Mouse (Mus musculus): Measurements from ENCODE around the gene Tgm2. TPM values are rescaled to one million over a fixed set of nuclear protein-coding genes. Genes with fewer than 3 reads are reported as not detected.

Tgm2 gene
- 1.2 and 1.7 TPM in 2 replicates for polyA plus RNA-seq (2014; fragmentation: Nextera tagmentation; extraction: Ambion mirVana)

DNA sequence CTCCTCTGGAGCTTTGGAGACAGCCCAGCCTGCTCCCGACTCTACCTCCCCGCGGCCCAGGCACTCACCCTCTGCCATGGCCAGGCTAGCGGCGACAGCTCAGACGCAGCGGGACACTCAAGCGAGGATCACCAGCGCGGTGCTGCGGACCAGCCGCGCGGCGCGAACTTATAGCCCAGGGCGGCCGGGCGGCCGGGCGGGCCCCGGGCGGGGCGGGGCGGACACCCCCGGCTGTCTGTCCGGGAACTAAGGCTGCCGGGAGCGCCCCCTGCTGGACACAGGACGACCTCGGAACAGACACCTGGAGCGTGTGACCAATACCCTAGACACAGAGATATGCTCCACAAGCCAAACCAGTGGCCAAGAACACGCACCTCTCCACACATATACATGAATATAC lies at the start of gene Tgm2:
Tgm2 (minus strand) TSS at position 214 of the 400 bp plus-strand sequence.
- Histone ChIP-seq H3K36me3 (ENCODE audit: control insufficient read depth, insufficient read depth, low read length) (no peaks in the 10 kb centered on the region), H3K9ac (ENCODE audit: low read length) (peak within 1 kb of the TSS; percentile 28; the same call in 1 of the 2 replicates), H3K27ac (replicated peaks; ENCODE audit: low read depth, low read length) (no peak within 1 kb of the TSS), H3K4me3 (ENCODE audit: low read depth, low read length) (peak within 1 kb of the TSS; percentile 21), H3K4me2 (ENCODE audit: low read depth, severe bottlenecking) (peak within 1 kb of the TSS; percentile 56), H3K4me1 (ENCODE audit: control insufficient read depth, insufficient read depth, low read length) (no peaks in the 10 kb centered on the region), H3K9me3 (ENCODE audit: control insufficient read depth, low read length) (no peaks in the 10 kb centered on the region), H3K27me3 (ENCODE audit: control insufficient read depth, insufficient read depth, low read length) (peaks cover 5% of the 10 kb centered on the region)
- DNase-seq (ENCODE audit: low spot score) (peak; percentile 89), ATAC-seq (ENCODE audit: insufficient number of reproducible peaks, low FRiP score, low TSS enrichment, low read depth) (0 out of 2 replicates have a peak, but pooled peaks have one; percentile 38)
- WGBS: 1% methylated on average over 26 of the region's 33 CpGs

DNA sequence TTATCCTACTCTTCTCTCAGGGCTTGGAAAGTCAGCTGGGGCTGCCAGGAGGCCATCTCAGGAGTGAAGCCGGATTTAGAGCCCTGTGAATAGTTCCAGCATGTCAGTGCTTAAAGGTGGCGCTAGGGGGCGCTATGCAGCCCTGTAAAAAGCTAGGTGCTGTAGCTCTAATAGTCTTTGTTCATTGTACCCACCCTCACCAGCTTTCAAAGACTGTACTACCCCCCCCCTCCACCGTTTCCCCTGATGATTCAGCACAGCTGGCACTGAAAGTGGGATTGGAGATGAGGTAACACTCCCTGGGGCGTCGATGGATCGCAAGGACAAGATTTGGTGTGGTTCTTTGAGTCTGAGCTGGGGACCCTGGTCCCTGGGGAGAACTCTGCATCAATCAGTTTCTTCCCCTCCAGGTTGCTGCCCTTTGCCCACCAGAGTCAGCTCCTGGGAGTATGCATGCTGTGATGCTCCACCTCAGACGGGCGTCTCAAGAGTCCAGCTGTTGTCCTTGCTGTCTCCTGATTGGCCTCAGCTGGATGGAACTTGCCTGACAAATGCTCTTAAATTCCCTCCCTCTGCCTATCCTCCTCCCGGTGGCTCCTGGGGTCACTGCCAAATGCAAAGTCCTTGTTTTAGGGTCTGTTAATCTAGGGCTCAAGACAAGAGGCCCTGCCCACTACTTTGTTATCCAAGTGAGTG lies 48.9 kb upstream of the Tgm2 start:
- Histone ChIP-seq H3K4me2 (ENCODE audit: low read depth, severe bottlenecking) (no peak overlapping the region), H3K9me3 (ENCODE audit: control insufficient read depth, low read length) (no peaks in the 10 kb centered on the region), H3K4me1 (ENCODE audit: control insufficient read depth, insufficient read depth, low read length) (0 out of 2 replicates have a peak, but pooled peaks cover 3% of the 10 kb centered on the region), H3K27me3 (ENCODE audit: control insufficient read depth, insufficient read depth, low read length) (no peaks in the 10 kb centered on the region), H3K27ac (replicated peaks; ENCODE audit: low read depth, low read length) (no peak overlapping the region), H3K9ac (ENCODE audit: low read length) (no peak overlapping the region), H3K4me3 (ENCODE audit: low read depth, low read length) (no peak overlapping the region), H3K36me3 (ENCODE audit: control insufficient read depth, insufficient read depth, low read length) (no peaks in the 10 kb centered on the region)
- DNase-seq (ENCODE audit: low spot score) (peak; percentile 61), ATAC-seq (ENCODE audit: insufficient number of reproducible peaks, low FRiP score, low TSS enrichment, low read depth) (no peak)
- WGBS: 18% methylated on average over 10 of the region's 10 CpGs

DNA sequence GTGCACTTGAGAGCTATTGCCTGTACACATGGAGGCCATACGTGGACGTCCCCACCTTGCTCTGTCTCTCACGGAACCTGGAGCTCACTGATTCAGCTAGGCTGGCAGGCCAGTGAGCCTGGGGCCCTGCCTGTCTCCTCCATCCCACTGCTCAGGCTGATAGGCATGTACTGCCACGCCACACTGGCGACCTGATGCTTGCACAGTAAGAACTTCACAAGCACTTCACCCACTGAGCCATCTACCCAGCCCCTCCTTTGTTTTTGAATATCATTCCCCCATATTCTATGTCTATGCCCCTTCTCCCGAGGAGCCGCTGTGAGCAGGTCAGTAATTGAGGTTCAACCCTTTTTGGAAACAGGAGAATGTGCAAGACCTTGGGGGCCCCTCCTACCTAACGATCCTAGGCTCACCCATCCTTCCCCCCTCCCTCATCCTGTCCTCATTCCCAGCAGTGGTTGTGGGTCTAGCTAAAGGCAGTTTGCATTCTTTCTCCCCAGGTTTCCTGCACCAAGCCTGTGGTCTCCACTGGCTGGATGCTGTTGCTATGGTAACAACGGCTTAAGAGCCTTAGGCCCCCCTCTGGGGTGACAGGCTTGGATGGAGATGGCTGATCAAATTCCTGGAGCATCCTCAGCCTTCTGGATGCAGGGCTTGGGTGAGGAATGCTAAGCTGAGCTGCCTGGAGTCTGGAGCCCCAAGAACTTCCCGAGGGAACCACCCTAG lies 47.5 kb upstream of the Tgm2 start:
- no peak overlapping the region for H3K27ac ChIP-seq (replicated peaks; ENCODE audit: low read depth, low read length)
- H3K4me3 ChIP-seq (ENCODE audit: low read depth, low read length): no peak overlapping the region
- no peaks in the 10 kb centered on the region for H3K9me3 ChIP-seq (ENCODE audit: control insufficient read depth, low read length)
- H3K9ac ChIP-seq (ENCODE audit: low read length): no peak overlapping the region
- 50% methylated on average over 10 of the region's 10 CpGs for WGBS
- no peak for ATAC-seq (ENCODE audit: insufficient number of reproducible peaks, low FRiP score, low TSS enrichment, low read depth)
- H3K27me3 ChIP-seq (ENCODE audit: control insufficient read depth, insufficient read depth, low read length): no peaks in the 10 kb centered on the region
- no peak overlapping the region for H3K4me2 ChIP-seq (ENCODE audit: low read depth, severe bottlenecking)
- 0 out of 2 replicates have a peak, but pooled peaks cover 3% of the 10 kb centered on the region for H3K4me1 ChIP-seq (ENCODE audit: control insufficient read depth, insufficient read depth, low read length)
- H3K36me3 ChIP-seq (ENCODE audit: control insufficient read depth, insufficient read depth, low read length): no peaks in the 10 kb centered on the region
- DNase-seq (ENCODE audit: low spot score): no peak

DNA sequence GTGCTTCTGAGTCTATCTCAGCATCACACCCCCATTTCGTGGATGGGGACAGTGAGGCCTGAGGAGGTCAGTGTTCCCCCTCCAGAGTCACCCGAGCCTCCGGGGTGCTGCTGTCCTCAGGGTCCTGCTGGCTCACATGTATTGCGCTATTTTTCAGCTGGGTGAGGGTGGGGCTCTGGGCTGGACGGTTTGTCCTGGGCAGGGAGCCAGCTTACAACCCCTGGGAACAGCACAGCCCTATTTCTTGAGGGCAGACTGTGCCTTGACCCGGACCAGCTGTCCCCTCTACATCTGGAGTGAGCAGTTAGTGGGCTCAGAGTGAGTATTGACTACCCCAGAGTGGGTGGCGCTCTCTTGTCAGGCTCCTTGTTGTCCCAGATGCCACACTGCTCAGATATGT lies 44.9 kb upstream of the Tgm2 start:
- H3K36me3 ChIP-seq (ENCODE audit: control insufficient read depth, insufficient read depth, low read length): no peaks in the 10 kb centered on the region
- WGBS: 74% methylated on average over 7 of the region's 7 CpGs
- ATAC-seq (ENCODE audit: insufficient number of reproducible peaks, low FRiP score, low TSS enrichment, low read depth) (no peak), DNase-seq (ENCODE audit: low spot score) (no peak)
- H3K9ac ChIP-seq (ENCODE audit: low read length): no peak overlapping the region
- H3K27me3 ChIP-seq (ENCODE audit: control insufficient read depth, insufficient read depth, low read length): no peaks in the 10 kb centered on the region
- H3K4me2 ChIP-seq (ENCODE audit: low read depth, severe bottlenecking): no peak overlapping the region
- no peak overlapping the region for H3K27ac ChIP-seq (replicated peaks; ENCODE audit: low read depth, low read length)
- H3K9me3 ChIP-seq (ENCODE audit: control insufficient read depth, low read length): no peaks in the 10 kb centered on the region
- H3K4me3 ChIP-seq (ENCODE audit: low read depth, low read length): no peak overlapping the region
- 0 out of 2 replicates have a peak, but pooled peaks cover 3% of the 10 kb centered on the region for H3K4me1 ChIP-seq (ENCODE audit: control insufficient read depth, insufficient read depth, low read length)

DNA sequence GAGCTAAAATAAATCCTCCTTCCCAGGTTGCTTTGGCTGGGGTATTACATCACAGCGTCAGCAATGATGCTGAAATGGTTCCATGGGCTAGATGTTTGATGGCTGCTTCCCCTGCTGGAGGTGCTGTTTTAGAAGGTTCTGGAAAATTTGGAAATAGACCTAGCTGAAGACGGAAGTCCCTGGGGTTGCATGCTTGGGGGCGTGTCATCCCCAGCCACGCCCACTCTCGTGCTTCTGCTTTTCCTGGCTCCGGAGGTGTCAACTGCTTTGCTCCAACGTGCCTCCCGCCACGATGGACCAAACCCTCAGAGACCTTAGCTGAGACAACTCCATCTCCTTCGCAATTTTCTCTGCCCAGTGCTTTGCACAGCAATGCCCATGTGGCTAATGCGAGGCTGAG lies 43.2 kb upstream of the Tgm2 start:
- Histone ChIP-seq H3K4me2 (ENCODE audit: low read depth, severe bottlenecking) (no peak overlapping the region), H3K9ac (ENCODE audit: low read length) (no peak overlapping the region), H3K27me3 (ENCODE audit: control insufficient read depth, insufficient read depth, low read length) (no peaks in the 10 kb centered on the region), H3K4me3 (ENCODE audit: low read depth, low read length) (no peak overlapping the region), H3K4me1 (ENCODE audit: control insufficient read depth, insufficient read depth, low read length) (0 out of 2 replicates have a peak, but pooled peaks cover 3% of the 10 kb centered on the region), H3K27ac (replicated peaks; ENCODE audit: low read depth, low read length) (no peak overlapping the region), H3K36me3 (ENCODE audit: control insufficient read depth, insufficient read depth, low read length) (no peaks in the 10 kb centered on the region), H3K9me3 (ENCODE audit: control insufficient read depth, low read length) (no peaks in the 10 kb centered on the region)
- DNase-seq (ENCODE audit: low spot score) (no peak), ATAC-seq (ENCODE audit: insufficient number of reproducible peaks, low FRiP score, low TSS enrichment, low read depth) (no peak)
- 71% methylated on average over 11 of the region's 11 CpGs for WGBS

DNA sequence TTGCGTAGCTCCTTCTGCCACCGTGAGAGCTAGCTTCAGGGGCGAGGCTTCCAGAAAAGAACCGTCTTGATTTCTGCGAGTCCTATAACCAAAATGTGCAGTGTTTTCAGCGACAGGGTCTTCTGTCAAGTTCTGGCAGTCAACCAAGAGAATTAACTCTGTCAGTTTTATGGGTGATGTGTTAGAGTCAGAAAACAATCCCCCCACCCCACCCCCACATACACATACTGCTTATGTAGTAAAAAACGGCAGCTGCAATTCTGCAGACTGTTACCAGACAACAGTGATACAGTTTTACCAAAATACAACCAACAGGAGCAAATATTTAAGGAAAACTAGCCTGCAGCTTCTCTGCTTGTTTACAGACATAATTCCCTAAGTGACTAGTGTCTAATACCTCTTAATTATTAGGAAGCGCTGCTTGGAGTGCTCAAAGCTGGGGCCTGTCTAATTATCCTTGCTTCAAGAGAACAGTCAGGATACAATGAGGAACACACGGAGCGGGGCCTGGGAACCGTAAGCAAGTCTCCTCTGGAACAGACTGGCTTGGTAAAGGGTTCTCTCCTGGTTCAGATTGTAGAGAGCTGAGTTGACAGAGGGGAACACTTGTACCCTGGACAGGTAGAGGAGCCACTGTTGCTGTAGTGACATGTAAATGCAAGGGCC lies 40.1 kb upstream of the Tgm2 start:
- Histone ChIP-seq H3K4me3 (ENCODE audit: low read depth, low read length) (no peak overlapping the region), H3K36me3 (ENCODE audit: control insufficient read depth, insufficient read depth, low read length) (no peaks in the 10 kb centered on the region), H3K4me1 (ENCODE audit: control insufficient read depth, insufficient read depth, low read length) (no peaks in the 10 kb centered on the region), H3K27ac (replicated peaks; ENCODE audit: low read depth, low read length) (no peak overlapping the region), H3K27me3 (ENCODE audit: control insufficient read depth, insufficient read depth, low read length) (no peaks in the 10 kb centered on the region), H3K9ac (ENCODE audit: low read length) (no peak overlapping the region), H3K9me3 (ENCODE audit: control insufficient read depth, low read length) (no peaks in the 10 kb centered on the region), H3K4me2 (ENCODE audit: low read depth, severe bottlenecking) (no peak overlapping the region)
- WGBS: 58% methylated on average over 11 of the region's 11 CpGs
- no peak for DNase-seq (ENCODE audit: low spot score)
- ATAC-seq (ENCODE audit: insufficient number of reproducible peaks, low FRiP score, low TSS enrichment, low read depth): no peak

DNA sequence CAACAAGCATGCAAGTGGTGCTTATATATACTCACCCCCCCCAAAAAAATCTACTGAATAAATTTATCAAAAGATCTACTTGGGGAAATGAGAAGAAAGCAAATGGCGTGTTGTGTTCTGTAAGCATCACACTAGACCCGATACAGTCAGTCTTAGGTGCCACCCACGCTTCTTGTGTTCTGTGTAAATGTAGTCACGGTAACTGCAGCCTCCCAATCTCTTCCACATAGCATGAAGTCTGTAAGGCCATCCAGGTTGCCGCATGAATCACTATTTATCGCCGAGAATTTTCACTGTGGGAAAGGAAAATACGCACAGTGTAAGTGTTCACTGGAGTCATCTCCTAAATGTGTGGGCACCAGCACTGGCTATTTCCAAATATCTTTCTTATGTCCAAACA lies 37.0 kb upstream of the Tgm2 start:
- ATAC-seq (ENCODE audit: insufficient number of reproducible peaks, low FRiP score, low TSS enrichment, low read depth) (no peak), DNase-seq (ENCODE audit: low spot score) (no peak)
- Histone ChIP-seq H3K9me3 (ENCODE audit: control insufficient read depth, low read length) (no peaks in the 10 kb centered on the region), H3K4me2 (ENCODE audit: low read depth, severe bottlenecking) (no peak overlapping the region), H3K4me1 (ENCODE audit: control insufficient read depth, insufficient read depth, low read length) (no peaks in the 10 kb centered on the region; the same call in none of the 2 replicates), H3K27ac (replicated peaks; ENCODE audit: low read depth, low read length) (no peak overlapping the region), H3K36me3 (ENCODE audit: control insufficient read depth, insufficient read depth, low read length) (no peaks in the 10 kb centered on the region), H3K27me3 (ENCODE audit: control insufficient read depth, insufficient read depth, low read length) (no peaks in the 10 kb centered on the region), H3K9ac (ENCODE audit: low read length) (no peak overlapping the region), H3K4me3 (ENCODE audit: low read depth, low read length) (no peak overlapping the region)
- WGBS: 89% methylated on average over 8 of the region's 8 CpGs

DNA sequence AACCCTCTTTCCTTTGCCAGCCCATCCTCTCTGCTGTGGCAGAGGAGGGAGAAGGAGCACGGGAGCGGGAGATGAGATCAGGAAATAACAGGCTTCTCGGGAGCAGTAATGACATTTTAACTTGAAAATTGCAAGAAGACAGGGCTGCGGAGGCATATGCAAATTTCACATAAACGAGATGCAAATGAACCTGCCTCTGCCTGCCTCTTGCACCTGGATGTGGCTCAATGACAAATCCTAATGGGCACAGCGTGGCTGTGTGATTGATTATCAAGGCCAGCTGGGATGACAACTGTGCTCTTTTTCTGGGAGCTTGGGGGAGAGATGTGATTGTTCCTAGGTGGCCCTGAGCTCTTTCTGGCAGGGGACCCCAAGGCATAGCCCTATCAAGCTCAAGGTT lies 35.7 kb upstream of the Tgm2 start:
- Histone ChIP-seq H3K27ac (replicated peaks; ENCODE audit: low read depth, low read length) (no peak overlapping the region), H3K9ac (ENCODE audit: low read length) (no peak overlapping the region), H3K4me1 (ENCODE audit: control insufficient read depth, insufficient read depth, low read length) (no peaks in the 10 kb centered on the region; the same call in none of the 2 replicates), H3K9me3 (ENCODE audit: control insufficient read depth, low read length) (no peaks in the 10 kb centered on the region), H3K36me3 (ENCODE audit: control insufficient read depth, insufficient read depth, low read length) (no peaks in the 10 kb centered on the region), H3K4me3 (ENCODE audit: low read depth, low read length) (no peak overlapping the region), H3K27me3 (ENCODE audit: control insufficient read depth, insufficient read depth, low read length) (no peaks in the 10 kb centered on the region), H3K4me2 (ENCODE audit: low read depth, severe bottlenecking) (no peak overlapping the region)
- WGBS: 59% methylated on average over 6 of the region's 6 CpGs
- DNase-seq (ENCODE audit: low spot score) (no peak), ATAC-seq (ENCODE audit: insufficient number of reproducible peaks, low FRiP score, low TSS enrichment, low read depth) (no peak)

Measured in limb, embryonic 11.5 days (tissue).